Mouse (Mus musculus) kidney, postnatal 36 days (tissue): ENCODE measurements around the gene Mylk2.
A peak's percentile ranks its signal among the peaks of the same experiment; 100 is the strongest.

Source experiments
- DNase-seq, 2 experiments: peaks; one replicate each; pipeline ENCODE4 v3.0.0; 2021 to 2022; ENCODE audit warnings: mixed read lengths in 2 of 2

Mylk2 gene

DNA sequence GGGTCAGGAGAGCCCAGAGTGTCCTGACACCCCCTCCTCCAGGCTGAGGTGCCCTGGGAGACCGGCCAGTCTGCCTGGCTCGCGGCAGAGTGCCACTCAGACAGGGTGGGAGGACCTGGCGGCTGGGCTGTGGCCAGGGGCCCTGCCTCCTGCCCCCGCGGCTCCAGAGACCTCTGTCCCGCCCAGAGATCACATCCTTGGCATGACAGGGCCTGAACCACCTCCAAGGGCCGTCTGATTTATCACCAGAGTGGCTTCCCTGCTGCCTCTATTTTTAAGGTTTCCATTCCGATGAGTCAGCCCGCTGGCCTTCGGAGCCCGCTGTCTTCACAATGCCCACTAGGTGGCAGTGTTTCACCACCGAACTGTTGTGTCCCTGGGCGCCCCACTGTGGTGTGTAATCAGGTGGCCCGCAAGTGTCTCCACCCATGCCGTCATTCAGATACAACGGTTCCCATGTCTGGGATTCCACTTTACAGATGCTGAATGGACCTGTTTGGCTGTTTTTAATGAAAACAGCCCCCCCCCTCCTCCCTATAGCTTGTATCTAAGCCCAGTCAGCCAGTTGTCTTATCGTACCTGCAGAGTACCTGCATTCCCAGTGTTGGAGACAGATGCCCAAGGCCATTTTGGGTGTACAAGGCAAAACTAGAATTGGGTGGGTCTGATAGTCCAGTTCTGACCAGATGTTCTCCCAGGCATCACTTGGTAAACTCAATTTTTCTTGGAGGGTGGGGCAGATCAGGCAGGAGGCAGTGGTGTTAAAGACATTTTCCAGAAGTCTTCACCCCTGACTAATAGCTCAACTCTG lies 3.4 kb downstream of the Mylk2 start:
- peak; percentile 85 to 88 for DNase-seq

DNA sequence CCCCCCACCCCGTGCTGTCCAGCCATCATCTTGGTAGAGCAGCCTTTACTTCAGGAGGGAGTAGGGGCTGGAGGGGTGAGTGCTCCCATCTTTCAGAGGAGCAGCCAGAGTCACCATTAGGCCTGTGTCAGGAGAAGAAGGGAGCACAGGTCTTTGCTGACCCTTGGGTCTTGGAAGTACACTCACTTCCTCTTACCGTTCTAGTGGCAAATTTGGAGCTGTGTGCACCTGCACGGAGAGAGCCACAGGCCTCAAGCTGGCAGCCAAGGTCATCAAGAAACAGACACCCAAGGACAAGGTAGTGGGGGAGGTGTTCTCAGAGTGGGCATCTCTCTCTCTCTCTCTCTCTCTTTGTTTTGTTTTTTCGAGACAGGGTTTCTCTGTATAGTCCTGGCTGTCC lies 4.3 kb downstream of the Mylk2 start:
- no peak for DNase-seq

DNA sequence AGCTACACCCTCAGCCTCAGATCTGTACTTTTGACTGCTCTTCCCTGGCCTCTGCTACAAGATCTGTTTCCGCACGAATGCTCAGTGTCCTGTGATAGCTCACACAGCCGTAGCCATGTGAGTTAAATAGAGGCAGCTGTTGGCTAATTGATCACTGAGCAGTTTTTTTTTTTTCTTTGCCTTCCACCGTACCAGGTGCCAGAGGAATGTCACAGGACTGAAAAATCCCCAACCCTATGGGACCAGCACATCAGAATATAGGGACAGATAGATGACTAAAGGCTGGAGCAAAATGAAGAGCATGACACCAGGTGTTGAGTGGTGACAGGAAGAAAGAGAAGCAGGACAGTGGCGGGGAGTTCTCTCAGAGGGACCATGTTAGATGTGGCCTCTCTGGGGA lies 5.0 kb downstream of the Mylk2 start:
- DNase-seq: no peak

DNA sequence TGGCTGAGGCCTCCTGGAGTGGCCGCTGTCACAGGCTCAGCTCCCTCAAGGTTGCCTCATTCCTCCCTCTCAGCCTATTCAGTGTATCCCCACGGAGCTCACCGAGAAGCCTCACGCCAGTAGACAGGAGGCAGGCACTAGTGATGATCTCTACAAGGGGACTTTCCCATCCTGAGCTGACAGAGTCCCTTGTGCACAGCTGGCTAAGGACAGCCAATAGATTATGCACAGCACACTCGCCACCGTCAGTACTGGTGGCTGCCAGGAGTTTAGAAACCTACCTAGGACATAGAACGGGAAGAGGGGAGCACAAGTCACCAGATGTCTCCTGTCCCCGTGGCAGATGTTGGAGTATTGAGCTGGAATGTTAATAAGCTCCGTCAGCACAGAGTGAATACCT lies 6.5 kb downstream of the Mylk2 start:
- no peak for DNase-seq

DNA sequence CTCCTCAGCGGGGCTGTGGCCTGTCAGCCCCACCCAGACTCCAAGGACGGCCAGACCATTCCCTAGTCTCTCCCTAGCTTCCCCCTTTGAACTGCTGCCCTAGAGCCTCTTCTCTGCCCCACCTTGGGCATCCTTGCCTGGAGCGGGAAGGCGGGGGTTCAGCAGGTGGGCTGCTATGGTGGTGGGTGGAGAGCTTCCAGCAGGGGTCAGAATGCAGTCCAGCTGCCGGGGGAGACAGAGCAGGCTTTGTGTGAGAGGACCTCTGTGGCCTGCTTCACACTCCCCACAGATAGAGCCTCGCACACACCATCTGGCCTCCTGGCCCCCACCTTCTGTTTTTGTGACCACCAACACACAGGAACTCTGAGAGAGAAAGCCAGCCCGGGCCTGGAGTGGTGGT lies 11.2 kb downstream of the Mylk2 start:
- DNase-seq: no peak

DNA sequence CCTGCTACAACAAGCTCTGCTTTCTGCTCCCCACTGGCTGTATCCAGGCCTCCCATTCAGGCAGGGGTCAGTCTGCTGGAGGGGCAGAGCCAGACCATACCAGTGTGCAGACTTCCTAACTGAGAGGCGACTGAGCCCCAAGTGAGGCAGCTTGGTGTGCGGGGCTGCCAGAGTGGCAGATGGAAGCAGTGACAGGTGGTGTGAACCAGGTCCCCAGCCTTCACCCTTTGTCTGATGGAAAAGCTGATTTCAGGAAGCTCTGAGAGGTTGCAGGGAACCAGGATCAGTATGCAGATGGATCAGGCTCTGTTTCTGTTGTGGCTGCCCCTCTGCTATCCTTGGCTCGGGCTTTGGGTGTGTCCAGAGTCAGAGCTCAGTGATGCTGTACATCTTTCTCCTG lies 12.5 kb downstream of the Mylk2 start:
- no peak for DNase-seq

DNA sequence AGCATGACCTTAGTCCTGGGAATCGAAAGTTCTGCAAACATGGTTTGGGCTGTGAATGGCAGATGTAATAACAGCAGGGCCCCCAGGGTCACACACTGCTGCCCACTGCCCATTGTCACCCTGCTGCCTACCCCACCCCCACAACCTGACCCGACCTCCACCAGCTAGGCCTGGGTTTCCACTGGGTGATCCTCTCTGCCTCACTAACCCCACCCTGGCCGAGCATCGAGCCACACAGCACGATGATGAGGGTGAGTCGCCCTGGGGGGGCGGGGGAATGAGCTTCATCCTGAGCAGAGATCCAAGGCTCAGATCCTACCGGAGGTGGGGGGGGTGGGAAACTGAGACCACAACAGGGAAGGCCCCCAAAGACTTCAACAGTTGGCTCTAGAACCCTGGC lies 13.0 kb downstream of the Mylk2 start:
- DNase-seq: no peak

DNA sequence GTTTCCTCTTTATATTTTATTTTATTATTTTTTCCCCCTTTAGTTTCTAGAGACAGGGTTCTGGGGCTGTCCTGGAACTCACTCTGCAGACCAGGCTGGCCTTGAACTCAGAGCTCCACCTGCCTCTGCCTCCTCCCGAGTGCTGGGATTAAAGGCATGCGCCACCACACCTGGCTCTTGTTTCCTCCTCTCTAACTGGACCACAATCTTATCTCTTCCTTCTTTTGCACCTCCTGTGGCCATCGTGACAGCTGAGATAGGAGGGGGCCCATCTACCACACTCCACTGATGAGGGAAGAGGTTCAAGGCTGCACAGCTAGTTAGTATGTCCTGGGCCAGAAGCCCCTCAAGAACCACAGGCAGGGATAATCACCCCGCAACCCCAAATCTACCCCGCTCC lies 13.4 kb downstream of the Mylk2 start:
- no peak for DNase-seq

DNA sequence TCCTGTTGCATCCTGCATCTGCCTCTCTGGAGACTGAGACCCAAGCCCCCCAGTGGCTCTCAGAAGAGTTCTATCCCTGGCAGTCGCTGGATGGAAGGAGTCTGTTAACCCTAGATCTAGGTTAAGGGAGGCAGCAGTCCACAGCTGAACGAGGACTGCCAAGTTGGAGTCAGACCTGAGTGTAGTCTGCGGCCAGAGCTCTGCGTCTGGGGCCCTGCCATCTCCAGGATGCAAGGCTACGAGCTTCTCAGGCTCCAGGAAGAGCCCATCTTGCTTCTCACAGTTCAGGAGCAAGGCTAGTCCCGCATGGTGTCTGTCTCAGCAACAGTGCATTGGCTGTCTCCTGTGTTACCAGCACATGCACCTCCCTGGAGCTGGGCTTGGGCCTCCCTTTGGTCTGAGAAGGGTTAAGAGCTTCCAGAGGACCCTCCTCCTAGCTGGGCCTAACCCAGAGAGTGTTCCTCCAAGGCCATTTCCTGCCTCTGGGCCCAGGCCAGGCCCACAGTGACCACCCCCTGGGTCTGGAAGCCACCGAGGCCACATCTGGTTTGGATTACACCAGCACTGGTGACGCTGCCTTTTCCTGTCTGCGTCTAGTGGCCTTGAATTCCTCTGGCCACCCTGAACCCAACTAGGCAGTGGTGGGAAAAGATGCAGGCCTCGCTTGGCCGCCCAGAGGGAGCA lies 14.2 kb downstream of the Mylk2 start:
- peak; percentile 71 to 76 for DNase-seq

DNA sequence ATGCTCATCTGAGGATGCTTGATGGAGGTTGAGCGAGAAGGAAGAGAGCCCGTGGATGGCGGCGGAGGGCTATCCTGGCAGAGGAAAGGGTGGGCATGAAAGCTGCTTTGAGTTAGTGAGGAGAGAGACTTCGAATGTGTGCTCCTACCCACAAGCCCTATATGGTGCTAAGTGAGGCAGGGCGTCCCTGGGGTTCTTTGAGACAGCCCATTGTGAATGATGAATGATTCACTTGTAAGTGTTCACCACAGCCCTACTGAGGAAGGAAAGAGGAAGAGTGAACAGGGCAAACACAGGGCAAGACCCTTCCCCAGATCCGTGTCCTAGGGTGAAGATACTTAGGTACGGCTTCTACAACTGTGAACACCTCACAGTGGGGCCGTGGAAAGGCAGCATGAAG lies 15.7 kb downstream of the Mylk2 start:
- no peak for DNase-seq

DNA sequence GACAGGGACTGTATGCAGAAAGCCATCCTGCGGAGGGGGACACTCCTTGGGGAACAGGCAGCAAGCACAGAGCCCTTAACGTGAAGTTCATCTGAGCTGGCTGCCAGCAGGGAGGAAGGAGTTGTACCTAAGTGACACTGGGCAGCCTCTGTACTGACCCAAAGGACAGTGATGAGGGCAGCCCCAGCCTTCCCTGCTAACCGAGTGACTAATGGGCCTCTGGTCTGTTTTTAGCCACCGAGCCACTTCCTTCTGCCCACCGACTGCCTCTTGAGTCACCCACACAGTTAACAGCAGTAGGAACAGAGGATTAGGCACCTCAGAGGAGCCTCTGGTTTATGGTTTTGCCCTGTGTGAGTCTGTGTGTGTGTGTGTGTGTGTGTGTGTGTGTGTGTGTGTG lies 16.2 kb downstream of the Mylk2 start:
- no peak for DNase-seq

DNA sequence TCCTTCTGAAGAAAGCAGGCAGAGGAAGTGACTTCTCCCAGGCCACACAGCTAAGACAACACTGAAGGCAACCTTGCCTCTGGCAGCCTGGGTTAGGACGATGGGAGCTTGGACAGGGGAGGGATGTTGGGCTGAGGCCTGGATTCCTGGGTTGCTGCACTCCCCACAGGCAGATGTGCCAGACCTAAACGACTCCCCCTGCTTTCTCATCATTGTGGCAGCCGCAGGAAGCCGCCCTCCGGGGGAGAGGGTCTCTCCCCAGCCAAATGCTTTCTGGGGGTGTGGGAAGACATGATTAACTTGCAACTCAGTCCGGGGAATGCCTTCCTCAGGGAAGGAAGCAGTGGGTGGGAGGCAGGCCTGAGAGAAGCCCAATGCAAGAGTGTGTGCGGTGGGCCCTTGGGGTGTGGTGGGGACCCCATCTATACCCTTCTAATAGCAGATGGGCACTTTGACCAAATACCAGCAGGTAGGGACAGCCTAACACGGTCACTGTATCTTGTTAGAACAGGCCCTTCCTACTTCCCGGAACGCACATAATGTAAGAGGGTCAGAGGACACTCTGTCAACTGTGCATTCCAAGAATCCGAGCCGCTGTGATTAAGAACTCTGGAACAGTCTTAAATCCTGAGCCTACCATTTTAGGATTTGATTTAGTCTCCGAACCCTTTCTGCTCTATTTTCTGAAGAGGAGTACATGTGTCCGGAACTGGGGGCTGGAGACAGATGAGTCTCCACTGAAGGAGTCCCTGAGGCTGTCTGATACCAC lies 17.3 kb downstream of the Mylk2 start:
- DNase-seq: no peak

DNA sequence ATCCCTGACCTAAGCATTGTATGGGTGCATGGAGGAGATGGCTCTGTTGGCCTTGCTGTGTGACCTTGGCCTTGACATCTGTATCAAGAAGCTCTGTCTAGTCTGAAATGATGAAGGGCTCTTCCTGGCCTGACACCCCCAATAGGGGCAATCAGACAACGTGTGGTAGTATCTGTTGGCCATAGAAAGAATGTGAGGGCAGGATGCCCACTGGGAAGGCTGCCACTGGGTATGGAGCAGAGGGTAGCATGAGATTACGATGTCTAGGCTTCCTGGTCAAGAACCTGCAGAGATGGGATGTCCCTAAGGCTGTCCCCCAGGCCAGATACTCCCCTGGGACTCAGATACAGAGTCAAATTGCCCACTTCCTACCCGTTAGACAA lies 17.8 kb downstream of the Mylk2 start:
- DNase-seq: no peak

DNA sequence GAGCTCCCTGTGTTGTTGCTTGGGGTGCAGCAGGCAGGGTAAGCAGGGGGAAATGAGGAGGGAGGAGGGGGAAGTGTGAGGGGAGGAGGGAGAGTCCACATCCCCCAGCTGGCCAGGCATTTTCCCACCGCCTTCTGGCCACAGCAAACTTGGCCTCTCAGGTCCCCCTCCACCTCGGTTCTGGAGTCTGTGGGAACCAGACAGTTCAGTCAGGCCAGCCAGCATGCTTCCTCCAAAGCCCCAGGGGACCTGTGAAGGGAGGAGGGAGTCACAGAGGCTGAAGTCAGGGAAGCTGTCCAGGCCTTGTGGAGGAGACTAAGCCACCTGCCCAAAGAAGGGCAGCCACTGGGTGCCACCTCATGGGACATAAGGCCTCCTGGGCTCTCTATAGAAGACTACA lies 19.1 kb downstream of the Mylk2 start:
- peak; percentile 55 to 64 for DNase-seq

DNA sequence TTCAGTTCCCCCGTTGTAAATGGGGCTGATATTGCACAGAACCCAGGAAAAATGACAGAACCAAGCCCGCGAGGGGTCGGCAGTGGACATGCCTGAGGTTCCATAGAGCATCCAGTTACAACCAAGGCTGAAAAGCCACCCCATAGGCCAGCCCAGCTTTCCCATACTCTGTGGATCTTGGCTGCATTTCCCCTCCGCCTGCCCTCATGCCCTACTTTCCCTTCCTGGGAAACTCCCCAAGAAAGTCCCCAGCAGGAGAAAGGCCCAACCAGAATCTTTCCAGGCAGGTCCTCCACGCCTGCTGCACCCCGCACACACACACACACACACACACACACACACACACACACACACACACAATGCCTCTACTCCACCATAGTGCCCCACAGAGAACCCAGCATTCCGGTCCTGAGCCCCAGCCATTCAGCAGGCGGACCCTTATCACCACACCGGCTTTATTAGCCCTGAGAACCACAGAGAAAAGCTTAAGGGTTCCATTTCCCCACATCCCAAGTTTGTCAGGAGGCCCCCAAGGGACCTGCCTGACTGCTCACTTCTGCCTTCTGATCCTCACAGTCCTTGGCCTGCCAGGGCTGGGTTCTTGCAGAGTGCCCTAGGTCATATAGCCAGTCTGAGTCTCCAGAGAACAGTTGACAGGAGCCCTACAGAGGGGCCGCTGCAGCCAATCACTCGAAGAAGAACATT lies 20.5 kb downstream of the Mylk2 start:
- DNase-seq: peak in 1 of 2 experiments; percentile 25

DNA sequence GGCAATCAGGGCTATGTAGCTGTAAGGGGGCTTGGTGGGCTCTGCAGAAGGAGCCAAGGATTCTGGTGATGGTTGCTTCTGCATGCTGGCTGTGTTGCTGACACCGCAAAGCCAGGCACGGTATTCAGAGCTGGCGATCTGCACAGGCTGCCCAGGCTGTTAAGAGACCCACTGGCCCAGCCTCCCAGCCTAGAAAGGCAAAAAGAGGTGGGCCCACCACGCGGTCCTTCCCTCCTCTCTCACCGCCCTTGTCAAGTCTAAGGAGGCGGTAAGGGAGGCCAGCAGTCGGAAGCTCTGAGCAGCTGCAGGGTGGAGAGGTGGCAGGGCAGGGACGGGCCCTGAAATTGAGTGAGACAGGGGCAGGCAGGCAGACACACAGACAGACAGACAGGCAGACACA lies 21.9 kb downstream of the Mylk2 start, which contains the start of gene Foxs1:
Foxs1 (minus strand) TSS at position 161 of the 400 bp plus-strand sequence.
- peak; percentile 45 to 53 for DNase-seq

DNA sequence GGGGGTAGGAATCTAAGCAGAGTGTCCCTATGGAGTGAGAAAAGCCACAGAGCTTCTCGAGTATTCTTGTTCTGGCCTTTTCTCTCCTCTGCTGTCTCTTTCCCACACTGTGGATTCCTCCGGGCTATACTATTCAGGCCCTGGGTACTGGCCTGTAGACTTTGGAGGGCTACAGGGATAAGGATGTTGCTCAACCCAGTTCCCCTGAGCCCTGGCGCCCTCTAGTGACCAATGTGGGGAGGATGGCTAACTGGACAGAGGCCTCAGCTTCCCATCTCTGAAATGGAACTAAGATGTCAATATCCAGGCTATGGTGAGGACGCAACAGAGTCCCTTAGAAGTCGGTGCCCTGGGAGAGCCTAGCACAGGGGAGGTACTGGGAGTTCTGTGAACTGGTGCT lies 22.5 kb downstream of the Mylk2 start:
- peak; percentile 43 to 79 for DNase-seq

DNA sequence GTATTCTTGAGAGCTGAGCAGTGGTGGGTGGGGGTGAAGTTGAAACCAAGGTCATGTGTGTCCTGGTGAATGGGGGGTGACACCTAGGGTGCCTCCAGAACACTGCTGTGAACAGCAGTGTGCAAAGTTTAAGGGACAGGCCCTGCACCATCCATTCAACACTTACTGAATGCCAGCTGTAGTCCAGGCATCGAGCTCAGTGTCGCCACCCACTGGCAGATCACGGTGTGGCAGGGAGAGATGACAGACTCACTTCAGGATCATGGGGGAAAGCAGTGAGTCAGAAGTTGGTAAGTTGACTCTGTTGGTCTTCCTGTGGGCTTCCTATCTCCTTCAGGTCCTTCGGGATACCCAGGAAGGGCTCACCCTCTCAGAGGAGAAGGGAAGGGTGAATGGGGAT lies 28.7 kb downstream of the Mylk2 start:
- DNase-seq: peak; percentile 27 to 74

DNA sequence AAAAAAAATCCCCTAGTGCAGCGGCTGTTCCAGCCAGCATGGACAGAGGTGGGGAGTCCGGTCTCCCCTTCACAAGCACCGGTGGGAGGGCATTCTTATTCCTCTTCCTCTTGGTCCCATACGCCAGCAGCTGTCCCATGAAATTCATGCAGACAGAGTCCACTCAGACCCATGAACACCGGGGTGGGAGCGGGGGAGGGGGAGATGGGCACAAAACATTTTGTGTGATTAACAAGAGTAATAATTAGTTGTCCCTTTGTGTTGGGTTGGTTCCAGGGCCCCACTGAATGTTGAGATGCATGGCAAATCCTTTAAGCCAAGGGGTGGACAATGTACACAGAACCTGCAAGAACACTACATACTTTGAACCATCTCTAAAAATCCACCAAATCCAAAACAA lies 30.0 kb downstream of the Mylk2 start:
- no peak for DNase-seq

DNA sequence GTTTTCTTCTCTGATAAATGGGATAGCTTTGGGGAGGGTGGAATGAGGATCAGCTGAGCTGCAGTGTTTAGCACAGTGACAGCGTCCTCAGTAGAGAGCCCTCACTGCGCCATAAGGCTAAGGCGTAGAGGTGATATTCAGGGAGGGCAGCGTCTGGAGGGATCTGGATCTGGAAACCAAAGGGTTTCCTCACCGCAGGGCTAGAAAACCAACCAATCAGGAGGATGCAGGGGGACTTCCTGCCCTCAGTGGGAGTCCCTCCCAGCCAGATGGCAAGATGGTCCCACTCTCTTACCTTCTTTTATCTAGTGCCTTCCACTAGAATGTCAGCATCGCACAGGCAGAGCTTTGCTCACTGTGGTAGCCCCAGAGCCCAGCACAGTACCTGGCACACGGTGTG lies 30.6 kb downstream of the Mylk2 start:
- no peak for DNase-seq

DNA sequence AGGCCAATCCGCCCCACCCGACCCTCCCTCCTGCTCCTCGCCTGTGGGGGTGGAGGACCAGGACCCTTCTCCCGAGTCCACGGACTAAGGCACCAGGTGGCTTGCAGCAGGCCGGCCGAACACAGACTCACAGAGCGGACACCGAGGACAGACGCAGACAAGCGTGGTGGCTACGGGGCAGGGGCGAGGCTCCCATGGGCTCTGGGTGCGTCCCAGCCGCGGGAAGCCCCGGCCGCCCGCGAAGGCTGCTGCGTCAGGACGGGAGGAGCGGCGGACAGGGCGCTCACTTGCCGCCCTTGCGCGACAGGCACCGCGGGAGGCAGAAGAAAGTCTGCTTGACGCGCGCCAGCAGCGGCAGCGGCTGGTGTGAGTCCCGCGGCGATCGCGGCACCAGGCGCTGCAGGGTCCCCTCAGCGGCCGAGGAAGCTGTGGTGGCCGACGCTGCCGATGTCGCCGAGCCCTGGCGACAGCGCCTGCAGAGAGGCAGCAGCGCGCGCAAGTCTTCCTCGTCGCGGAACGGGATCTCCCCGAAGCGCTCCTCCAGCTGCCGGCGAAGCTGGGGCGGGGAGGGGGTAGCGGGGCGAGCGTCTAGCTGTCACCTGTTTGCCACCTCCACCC lies 31.9 kb downstream of the Mylk2 start:
- DNase-seq: no peak

DNA sequence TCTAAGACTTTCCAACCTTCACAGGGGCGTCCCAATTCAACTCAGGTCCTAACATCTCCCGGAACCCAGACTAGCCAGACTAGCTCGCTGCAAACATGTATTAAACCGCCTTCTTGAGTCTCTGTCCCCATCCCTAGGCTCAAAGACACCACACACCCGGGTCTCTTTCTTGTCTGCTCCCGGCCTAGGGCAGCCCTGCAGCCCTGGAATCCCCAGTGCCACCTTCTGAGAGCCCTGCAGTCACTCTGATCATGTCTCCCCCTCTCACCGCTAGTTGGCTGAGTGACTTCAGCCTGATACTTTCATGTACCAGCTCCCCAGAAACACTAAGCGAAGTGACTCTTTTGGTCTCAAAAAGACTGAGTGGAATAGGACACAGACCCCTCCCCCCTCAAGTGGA lies 32.4 kb downstream of the Mylk2 start:
- no peak for DNase-seq

DNA sequence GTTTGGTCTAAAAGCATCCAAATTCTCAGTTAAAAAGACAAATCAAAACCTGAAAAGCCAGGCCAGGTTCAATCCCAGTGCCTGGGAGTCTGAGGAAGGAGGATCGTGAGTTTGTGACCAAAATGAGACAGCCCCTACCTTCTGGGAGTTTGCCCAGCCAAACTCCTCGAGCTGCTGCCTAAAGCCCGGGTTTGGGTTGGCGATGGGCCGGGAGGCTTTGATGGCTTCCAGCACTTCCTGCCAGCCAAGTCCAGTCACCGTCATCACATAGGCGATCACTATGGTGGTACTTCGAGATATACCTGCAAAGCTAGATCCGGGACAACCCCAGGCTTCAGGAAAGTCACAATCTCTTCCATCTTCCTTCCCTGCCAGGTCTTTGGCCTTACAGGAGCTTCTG lies 32.9 kb downstream of the Mylk2 start:
- no peak for DNase-seq
